Mouse (Mus musculus) intestine, embryonic 16.5 days (tissue): ENCODE measurements around the gene 1190005I06Rik. TPM values are rescaled to one million over a fixed set of nuclear protein-coding genes. Genes with fewer than 3 reads are reported as not detected.

Source experiments
- ATAC-seq: fragments of 200-750 bp; cut with Nextera tagmentation; 2 replicates; pipeline ENCODE4 v1.8.0; 2017; ENCODE audit warnings: moderate TSS enrichment, moderate library complexity
- H3K27ac ChIP-seq: fragments of 300-500 bp; sonication (generic); 2 replicates; pipeline ENCODE4 v1.5.1; 2014; ENCODE audit warnings: mild to moderate bottlenecking, low read length
- H3K27me3 ChIP-seq: fragments of 300-500 bp; sonication (generic); replicated peaks from 2 replicates; pipeline ENCODE4 v1.6.1; 2014; ENCODE audit warnings: low read length, control low read depth, mixed read lengths; ENCODE audit not compliant: control insufficient read depth, insufficient read depth
- H3K36me3 ChIP-seq: fragments of 300-500 bp; sonication (generic); 2 replicates; pipeline ENCODE4 v1.6.1; 2014; ENCODE audit warnings: low read length, control low read depth; ENCODE audit not compliant: control insufficient read depth, insufficient read depth
- H3K4me1 ChIP-seq: fragments of 300-500 bp; sonication (generic); 2 replicates; pipeline ENCODE4 v1.6.1; 2014; ENCODE audit warnings: low read length, control low read depth, mixed read lengths; ENCODE audit not compliant: control insufficient read depth, insufficient read depth
- H3K4me2 ChIP-seq: fragments of 300-500 bp; sonication (generic); 2 replicates; pipeline ENCODE4 v1.6.1; 2014; ENCODE audit warnings: low read depth, low read length, control low read depth
- H3K4me3 ChIP-seq: fragments of 300-500 bp; sonication (generic); 2 replicates; pipeline ENCODE4 v1.5.1; 2014; ENCODE audit warnings: mild to moderate bottlenecking, low read length
- H3K9ac ChIP-seq: fragments of 300-500 bp; sonication (generic); 2 replicates; pipeline ENCODE4 v1.6.1; 2014; ENCODE audit warnings: low read depth, low read length
- H3K9me3 ChIP-seq: fragments of 300-500 bp; sonication (generic); 2 replicates; pipeline ENCODE4 v1.6.1; 2016; ENCODE audit warnings: low read length, control low read depth; ENCODE audit not compliant: control insufficient read depth
- WGBS: fragments of 180-500 bp; shearing (Covaris S2); extraction: QIAGEN DNeasy Blood & Tissue Kit; methylation state at CpG from one replicate; pipeline ENCODE4 v1.1.7; 2014; 5-methylcytosine and 5-hydroxymethylcytosine counted together
- polyA plus RNA-seq: library from polyadenylated mRNA; unstranded; fragments of >200 nt; fragmentation: Nextera tagmentation; extraction: Ambion mirVana; gene quantifications from 2 replicates; pipeline ENCODE4 v1.2.1, GENCODE M21; 2015

Gene 1190005I06Rik
- polyA plus RNA-seq, 1 experiment from 2014 or later = 1.9 TPM

- H3K4me1 ChIP-seq = peaks cover 8% of the 10 kb centered on the region
- no peak overlapping the region for H3K4me3 ChIP-seq
- no peak for ATAC-seq
- peaks cover 5% of the 10 kb centered on the region; the same call in 1 of the 2 replicates for H3K27me3 ChIP-seq
- no peak overlapping the region for H3K27ac ChIP-seq
- H3K36me3 ChIP-seq = no peaks in the 10 kb centered on the region
- 0 out of 2 replicates have a peak, but pooled peaks cover 4% of the 10 kb centered on the region for H3K9me3 ChIP-seq
- WGBS = 55% methylated on average over 6 of the region's 6 CpGs
- no peak overlapping the region for H3K4me2 ChIP-seq
- H3K9ac ChIP-seq = no peak overlapping the region
These were observed 16.6 kb downstream of the 1190005I06Rik start for GRCm38 (mm10) chr8:120630848-120631247.

GRCm38 (mm10) chr8:120630031-120630430 lies 17.4 kb downstream of the 1190005I06Rik start:
- Histone ChIP-seq H3K27me3 (peaks cover under 1% of the 10 kb centered on the region; the same call in 1 of the 2 replicates), H3K27ac (no peak overlapping the region), H3K9ac (no peak overlapping the region), H3K4me1 (peaks cover 8% of the 10 kb centered on the region), H3K4me3 (no peak overlapping the region), H3K4me2 (no peak overlapping the region), H3K36me3 (no peaks in the 10 kb centered on the region), H3K9me3 (0 out of 2 replicates have a peak, but pooled peaks cover 4% of the 10 kb centered on the region)
- 55% methylated on average over 5 of the region's 5 CpGs for WGBS
- no peak for ATAC-seq

- WGBS = 79% methylated on average over 5 of the region's 5 CpGs
- no peak overlapping the region for H3K4me3 ChIP-seq
- no peak for ATAC-seq
These were observed 20.1 kb downstream of the 1190005I06Rik start for GRCm38 (mm10) chr8:120627298-120627697.

DNA sequence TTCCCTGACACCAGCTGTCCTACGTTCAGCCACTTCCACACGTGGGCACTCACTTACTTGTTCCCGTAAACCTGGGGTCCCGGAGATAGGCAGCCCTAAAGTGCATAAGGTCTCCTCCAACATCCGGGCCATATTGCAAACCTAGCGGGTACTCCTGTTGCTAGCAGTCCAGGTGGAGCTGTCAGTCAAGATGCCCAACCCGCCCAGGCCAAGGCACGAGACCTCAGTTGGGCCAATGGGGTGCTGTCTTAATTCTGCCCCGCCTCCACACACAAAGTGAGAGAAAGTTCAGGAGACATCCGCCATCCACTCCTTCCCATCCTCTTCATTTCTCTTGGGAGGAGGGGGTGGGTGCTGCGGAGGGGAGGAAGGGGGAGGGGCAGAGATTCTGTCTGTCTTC lies 21.0 kb downstream of the 1190005I06Rik start:
- Histone ChIP-seq H3K27me3 (no peaks in the 10 kb centered on the region), H3K27ac (no peak overlapping the region), H3K4me3 (no peak overlapping the region), H3K9me3 (no peaks in the 10 kb centered on the region), H3K9ac (no peak overlapping the region), H3K4me1 (no peaks in the 10 kb centered on the region), H3K4me2 (no peak overlapping the region), H3K36me3 (no peaks in the 10 kb centered on the region)
- ATAC-seq = no peak
- WGBS = 66% methylated on average over 11 of the region's 11 CpGs

More at GRCm38 (mm10) chr8:120627298-120627697, 20.1 kb downstream of the 1190005I06Rik start:
- no peak overlapping the region for H3K27ac ChIP-seq
- no peak overlapping the region for H3K9ac ChIP-seq
- H3K4me1 ChIP-seq = no peaks in the 10 kb centered on the region
- no peaks in the 10 kb centered on the region for H3K27me3 ChIP-seq
- no peak overlapping the region for H3K4me2 ChIP-seq
- H3K36me3 ChIP-seq = no peaks in the 10 kb centered on the region
- H3K9me3 ChIP-seq = no peaks in the 10 kb centered on the region

- Histone ChIP-seq H3K27me3 (no peaks in the 10 kb centered on the region), H3K4me2 (no peak overlapping the region), H3K36me3 (no peaks in the 10 kb centered on the region), H3K4me3 (no peak overlapping the region), H3K9me3 (no peaks in the 10 kb centered on the region), H3K9ac (no peak overlapping the region), H3K27ac (no peak overlapping the region), H3K4me1 (no peaks in the 10 kb centered on the region)
- WGBS = 42% methylated on average over 2 of the region's 2 CpGs
- ATAC-seq = no peak
These were observed 23.8 kb downstream of the 1190005I06Rik start for GRCm38 (mm10) chr8:120623608-120624007.

DNA sequence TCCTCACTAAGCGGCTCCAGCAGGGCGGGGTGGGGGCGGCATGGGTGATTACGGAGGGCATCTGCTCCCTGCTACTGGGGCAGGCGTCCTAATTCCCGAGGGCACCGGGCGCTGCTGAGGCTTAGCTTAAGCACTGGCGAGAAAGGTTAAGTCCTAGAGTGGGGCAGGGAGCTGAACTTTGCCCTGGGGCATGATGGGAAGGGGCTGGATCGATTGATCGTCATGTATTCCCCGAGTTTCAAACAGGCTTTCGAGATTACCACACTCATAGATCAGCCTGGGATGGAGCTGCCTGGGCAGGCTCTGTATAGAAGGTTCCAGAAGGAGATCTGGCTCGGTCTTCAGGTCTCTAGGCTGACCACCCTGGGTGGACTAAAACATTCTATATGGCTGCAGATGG lies 25.3 kb downstream of the 1190005I06Rik start:
- no peak overlapping the region for H3K4me3 ChIP-seq
- no peaks in the 10 kb centered on the region for H3K9me3 ChIP-seq
- H3K36me3 ChIP-seq = no peaks in the 10 kb centered on the region
- H3K4me1 ChIP-seq = no peaks in the 10 kb centered on the region
- H3K27me3 ChIP-seq = no peaks in the 10 kb centered on the region
- no peak for ATAC-seq
- H3K27ac ChIP-seq = no peak overlapping the region
- no peak overlapping the region for H3K4me2 ChIP-seq
- 66% methylated on average over 14 of the region's 14 CpGs for WGBS
- no peak overlapping the region for H3K9ac ChIP-seq

DNA sequence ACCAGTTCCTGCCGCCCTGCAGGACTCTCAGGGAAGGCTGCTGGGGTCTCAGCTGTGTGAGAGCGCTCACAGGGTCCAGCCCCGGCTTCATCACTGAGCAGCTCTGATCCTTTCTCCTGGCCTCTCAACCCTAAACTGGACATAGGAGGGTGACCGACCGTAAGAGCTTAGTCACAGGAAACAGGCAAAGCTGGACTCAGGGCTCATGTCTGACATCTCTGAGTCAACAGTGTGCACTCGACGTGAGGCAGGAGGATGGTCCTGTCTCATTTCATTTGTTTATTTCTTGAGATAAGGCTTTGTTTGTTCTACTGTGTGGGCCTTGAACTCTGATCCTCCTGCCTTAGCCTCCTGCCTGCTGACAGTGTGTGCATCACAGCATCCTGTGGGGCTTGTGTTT lies 27.0 kb downstream of the 1190005I06Rik start:
- WGBS = 35% methylated on average over 7 of the region's 7 CpGs
- H3K4me2 ChIP-seq = no peak overlapping the region
- H3K27me3 ChIP-seq = no peaks in the 10 kb centered on the region
- H3K9ac ChIP-seq = no peak overlapping the region
- no peak overlapping the region for H3K27ac ChIP-seq
- no peak overlapping the region for H3K4me3 ChIP-seq
- no peak for ATAC-seq
- H3K36me3 ChIP-seq = no peaks in the 10 kb centered on the region
- H3K4me1 ChIP-seq = no peaks in the 10 kb centered on the region
- no peaks in the 10 kb centered on the region for H3K9me3 ChIP-seq

- Histone ChIP-seq H3K9me3 (no peaks in the 10 kb centered on the region), H3K4me2 (no peak overlapping the region), H3K27ac (no peak overlapping the region), H3K4me3 (no peak overlapping the region), H3K4me1 (no peaks in the 10 kb centered on the region), H3K9ac (no peak overlapping the region), H3K36me3 (no peaks in the 10 kb centered on the region), H3K27me3 (no peaks in the 10 kb centered on the region)
- WGBS = 74% methylated on average over 11 of the region's 11 CpGs
- ATAC-seq = no peak
These were observed 27.9 kb downstream of the 1190005I06Rik start for GRCm38 (mm10) chr8:120619235-120620180.

GRCm38 (mm10) chr8:120618110-120618509 lies 29.3 kb downstream of the 1190005I06Rik start:
- H3K4me3 ChIP-seq = no peak overlapping the region
- H3K9me3 ChIP-seq = no peaks in the 10 kb centered on the region
- no peak overlapping the region for H3K4me2 ChIP-seq
- WGBS = 0% methylated on average over 6 of the region's 6 CpGs
- no peaks in the 10 kb centered on the region for H3K27me3 ChIP-seq
- peak; percentile 23; the same call in 1 of the 2 replicates for ATAC-seq
- H3K9ac ChIP-seq = no peak overlapping the region
- no peaks in the 10 kb centered on the region for H3K36me3 ChIP-seq
- H3K4me1 ChIP-seq = no peaks in the 10 kb centered on the region
- H3K27ac ChIP-seq = no peak overlapping the region
